Mouse (Mus musculus) neutrophil, adult 65 days (primary cell): ENCODE data around the gene Gm28308. TPM values are rescaled to one million over a fixed set of nuclear protein-coding genes. Genes with fewer than 3 reads are reported as not detected.

Source experiments
- total RNA-seq: library from RNA; stranded (reverse); gene quantifications from 2 replicates; pipeline ENCODE4 v1.2.4, GENCODE M21; 2023

Gm28308 gene
- total RNA-seq, 1 experiment from 2014 or later: not detected

Other genes starting within 250 kb of the Gm28308 start
- gene Skap2, start 200.8 kb downstream of the Gm28308 start, total RNA-seq: 214 and 275 TPM in 2 replicates
- not detected in 2 replicates for gene Hoxa1, start 55.0 kb downstream of the Gm28308 start, total RNA-seq
- not detected in 2 replicates for gene Hoxa2, start 48.5 kb downstream of the Gm28308 start, total RNA-seq
- not detected in 2 replicates for gene 5730596B20Rik, start 35.8 kb downstream of the Gm28308 start, total RNA-seq
- gene Hoxa4, start 21.6 kb downstream of the Gm28308 start, total RNA-seq: 0.32 TPM in 1 of 2 replicates, not detected in the other
- gene Hoxa5, start 8.8 kb downstream of the Gm28308 start, total RNA-seq: 0.25 TPM in 1 of 2 replicates, not detected in the other
- gene Hoxa6, start 4.6 kb downstream of the Gm28308 start, total RNA-seq: not detected in 2 replicates
- not detected in 2 replicates for gene Hoxa3, start within 50 bp of the Gm28308 start, total RNA-seq
- gene Hoxa7, start 8.5 kb upstream of the Gm28308 start, total RNA-seq: not detected in 2 replicates
- 0.22 TPM in 1 of 2 replicates, not detected in the other for gene Hoxa9, start 17.8 kb upstream of the Gm28308 start, total RNA-seq
- not detected in 2 replicates for gene Hoxa10, start 27.5 kb upstream of the Gm28308 start, total RNA-seq
- gene Hoxa11, start 32.5 kb upstream of the Gm28308 start, total RNA-seq: not detected in 2 replicates
- gene Hoxa13, start 47.5 kb upstream of the Gm28308 start, total RNA-seq: not detected in 2 replicates
- not detected in 2 replicates for gene Evx1, start 100.2 kb upstream of the Gm28308 start, total RNA-seq